Mouse (Mus musculus): ENCODE results near the gene Vmn1r223. TPM values are rescaled to one million over a fixed set of nuclear protein-coding genes. Genes with fewer than 3 reads are reported as not detected.

Vmn1r223 gene
- polyA plus RNA-seq, 1 experiment from 2014 or later, result not detected

DNA sequence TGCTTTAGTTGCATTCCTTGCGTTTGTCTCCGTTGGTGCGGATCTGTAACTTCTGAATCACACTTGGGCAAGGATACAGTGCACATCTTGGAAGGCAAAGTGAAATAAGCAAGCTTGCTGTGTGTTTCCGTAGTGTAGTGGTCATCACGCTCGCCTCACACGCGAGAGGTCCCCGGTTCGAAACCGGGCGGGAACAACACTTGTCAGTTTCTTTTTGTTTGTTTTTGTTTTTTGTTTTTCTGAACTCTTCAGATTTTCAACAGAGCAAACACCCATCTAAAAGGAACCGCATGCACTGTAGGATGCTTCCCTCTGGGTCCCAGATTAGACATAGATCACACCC, 53.0 kb downstream of the Vmn1r223 start:
- H3K4me3 ChIP-seq (ENCODE audit: low read depth, low read length), result peak overlapping the region; percentile 20
- H3K4me2 ChIP-seq (ENCODE audit: low read depth, low read length), result peak overlapping the region; percentile 36
- H3K27ac ChIP-seq (ENCODE audit: low read depth, low read length), result no peak overlapping the region
- WGBS, result under 1% methylated on average over 13 of the region's 13 CpGs
- no peak overlapping the region for H3K9ac ChIP-seq (replicated peaks; ENCODE audit: low read depth, low read length)
- no peaks in the 10 kb centered on the region for H3K9me3 ChIP-seq (ENCODE audit: control insufficient read depth, low read length)
- peaks cover 4% of the 10 kb centered on the region; the same call in 1 of the 2 replicates for H3K27me3 ChIP-seq (ENCODE audit: control insufficient read depth, insufficient read depth, low read length)
- H3K4me1 ChIP-seq (ENCODE audit: control insufficient read depth, insufficient read depth, low read length), result no peaks in the 10 kb centered on the region
- H3K36me3 ChIP-seq (ENCODE audit: control insufficient read depth, insufficient read depth, low read length), result no peaks in the 10 kb centered on the region
- peak; percentile 82 for ATAC-seq (ENCODE audit: low read depth)

Other genes with a start within 250 kb of the Vmn1r223 start
- not detected in 2 replicates for gene Vmn1r213, start 239.5 kb upstream of the Vmn1r223 start, polyA plus RNA-seq (2014; fragmentation: Nextera tagmentation; extraction: Ambion mirVana)
- not detected in 2 replicates for gene Vmn1r214, start 216.7 kb upstream of the Vmn1r223 start, polyA plus RNA-seq (2014; fragmentation: Nextera tagmentation; extraction: Ambion mirVana)
- not detected in 2 replicates for gene Vmn1r215, start 179.1 kb upstream of the Vmn1r223 start, polyA plus RNA-seq (2014; fragmentation: Nextera tagmentation; extraction: Ambion mirVana)
- not detected in 2 replicates for gene Vmn1r217, start 128.9 kb upstream of the Vmn1r223 start, polyA plus RNA-seq (2014; fragmentation: Nextera tagmentation; extraction: Ambion mirVana)
- not detected in 2 replicates for gene Vmn1r218, start 114.0 kb upstream of the Vmn1r223 start, polyA plus RNA-seq (2014; fragmentation: Nextera tagmentation; extraction: Ambion mirVana)
- gene Vmn1r219, start 87.8 kb upstream of the Vmn1r223 start, polyA plus RNA-seq (2014; fragmentation: Nextera tagmentation; extraction: Ambion mirVana), result not detected in 2 replicates
- gene Vmn1r220, start 59.2 kb upstream of the Vmn1r223 start, polyA plus RNA-seq (2014; fragmentation: Nextera tagmentation; extraction: Ambion mirVana), result not detected in 2 replicates
- not detected in 2 replicates for gene Vmn1r221, start 33.0 kb upstream of the Vmn1r223 start, polyA plus RNA-seq (2014; fragmentation: Nextera tagmentation; extraction: Ambion mirVana)
- not detected in 2 replicates for gene Vmn1r222, start 11.2 kb upstream of the Vmn1r223 start, polyA plus RNA-seq (2014; fragmentation: Nextera tagmentation; extraction: Ambion mirVana)
- 51.9 and 59.8 TPM in 2 replicates for gene Zfp322a, start 122.1 kb downstream of the Vmn1r223 start, polyA plus RNA-seq (2014; fragmentation: Nextera tagmentation; extraction: Ambion mirVana)
- 8.8 and 9.5 TPM in 2 replicates for gene Abt1, start 176.7 kb downstream of the Vmn1r223 start, polyA plus RNA-seq (2014; fragmentation: Nextera tagmentation; extraction: Ambion mirVana)
- gene Btn1a1, start 218.8 kb downstream of the Vmn1r223 start, polyA plus RNA-seq (2014; fragmentation: Nextera tagmentation; extraction: Ambion mirVana), result 0.17 TPM in 1 of 2 replicates, not detected in the other
- not detected in 2 replicates for gene Btn2a2, start 241.7 kb downstream of the Vmn1r223 start, polyA plus RNA-seq (2014; fragmentation: Nextera tagmentation; extraction: Ambion mirVana)